Mouse (Mus musculus) heart, postnatal 0 days (tissue): ENCODE measurements around the gene 1110032A03Rik.

ENCODE experiments used
- CTCF ChIP-seq: IDR thresholded peaks from 2 replicates; pipeline ENCODE4 v1.5.1; 2016; ENCODE audit warnings: antibody characterized with exemption, control low read depth, low read depth
- EP300 ChIP-seq: IDR thresholded peaks from 2 replicates; pipeline ENCODE4 v1.6.1; 2016; ENCODE audit warnings: antibody characterized with exemption, low read depth

GRCm38 (mm10) chr9:50725921-50726590 lies 49.3 kb downstream of the 1110032A03Rik start:
- TF ChIP-seq CTCF: no peak
- no peak for TF ChIP-seq EP300
